Mouse (Mus musculus): ENCODE results near the gene Gm44511. TPM values are rescaled to one million over a fixed set of nuclear protein-coding genes. Genes with fewer than 3 reads are reported as not detected.

Gene Gm44511
- total RNA-seq (2023), result not detected

DNA sequence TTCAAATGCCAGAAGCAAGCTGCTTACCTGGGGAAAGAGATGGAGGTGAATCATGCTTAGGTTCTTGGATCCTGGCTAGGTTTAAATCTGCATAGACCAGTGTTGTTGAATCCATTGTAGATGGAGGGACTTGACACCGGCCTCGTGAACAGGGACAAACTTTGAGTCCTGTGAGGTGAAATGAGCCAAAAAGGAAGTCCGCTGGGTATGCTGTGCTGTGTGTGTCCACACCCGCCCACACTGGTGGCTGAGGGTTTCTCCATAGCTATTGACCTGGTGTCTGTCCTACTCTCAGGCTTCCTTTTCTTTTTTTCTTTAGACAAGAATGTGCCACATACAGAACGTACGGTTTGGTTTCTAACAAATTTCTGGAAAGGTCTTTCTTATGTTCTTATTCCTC lies at the start of gene Gm44511, which contains the start of gene Klrb1b:
Gene Gm44511 (minus strand): TSS at position 184 of the 400 bp plus-strand sequence.
Gene Klrb1b (minus strand): TSS at position 200 of the 400 bp plus-strand sequence.

DNA sequence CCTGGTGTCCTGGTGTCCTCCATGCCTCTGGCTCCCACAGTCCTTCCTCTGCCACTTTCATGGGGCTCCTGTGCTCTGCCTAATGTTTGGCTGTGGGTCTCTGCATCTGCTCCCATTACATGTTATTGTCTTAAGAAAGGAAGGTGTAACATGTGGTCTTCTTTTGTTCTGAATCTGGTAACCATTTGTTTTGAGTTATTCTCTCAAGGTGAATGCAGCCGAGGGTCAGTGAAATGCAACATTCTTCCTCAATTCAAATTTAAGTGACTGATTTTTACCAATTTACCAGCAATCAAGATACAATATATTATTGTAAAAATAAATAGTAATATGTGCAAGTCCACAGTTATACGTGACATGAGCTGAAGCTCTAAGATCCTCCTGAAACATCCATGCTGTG lies 37.0 kb downstream of the Gm44511 start, which contains the start of gene Klrb1c:
Gene Klrb1c (minus strand): TSS at position 101 of the 400 bp plus-strand sequence.

Other genes with a start within 250 kb of the Gm44511 start
- gene A2ml1, start 244.7 kb downstream of the Gm44511 start, total RNA-seq (2023), result not detected
- gene Klrb1a, start 202.8 kb downstream of the Gm44511 start, total RNA-seq (2023), result not detected
- gene Clec2h, start 163.9 kb downstream of the Gm44511 start, total RNA-seq (2023), result 11.2 TPM
- gene Klrb1, start 103.3 kb downstream of the Gm44511 start, total RNA-seq (2023), result not detected
- 3.9 TPM for gene Klrb1c, start 37.1 kb downstream of the Gm44511 start, total RNA-seq (2023)
- gene Klrb1b, start within 50 bp of the Gm44511 start, total RNA-seq (2023), result 0.95 TPM
- gene Clec2i, start 61.3 kb upstream of the Gm44511 start, total RNA-seq (2023), result 36.5 TPM
- 9.4 TPM for gene BC035044, start 64.8 kb upstream of the Gm44511 start, total RNA-seq (2023)
- 20.2 TPM for gene Clec2g, start 108.1 kb upstream of the Gm44511 start, total RNA-seq (2023)
- 4.9 TPM for gene Klrb1f, start 219.6 kb upstream of the Gm44511 start, total RNA-seq (2023)